Mouse (Mus musculus) mesoderm, embryonic 11.5 days (tissue): Measurements from ENCODE around the gene Dgkg.
A peak's percentile ranks its signal among the peaks of the same experiment; 100 is the strongest.

ENCODE experiments used
- DNase-seq: peaks from one replicate; pipeline ENCODE4 v3.0.0-alpha.2; 2012; ENCODE audit warnings: low read depth, low spot score

The Dgkg gene

GRCm38 (mm10) chr16:22656533-22657444, at the start of gene Dgkg:
Gene Dgkg (minus strand): TSS chr16:22657221.
- peak; percentile 34 for DNase-seq

- no peak for DNase-seq
Measured at GRCm38 (mm10) chr16:22704946-22705345, 47.9 kb upstream of the Dgkg start.

GRCm38 (mm10) chr16:22704136-22704535, 47.1 kb upstream of the Dgkg start:
- DNase-seq, result no peak

GRCm38 (mm10) chr16:22698846-22699760, 42.1 kb upstream of the Dgkg start:
- DNase-seq, result no peak

- no peak for DNase-seq
Measured at GRCm38 (mm10) chr16:22698101-22698500, 41.1 kb upstream of the Dgkg start.

- DNase-seq, result no peak
Measured at GRCm38 (mm10) chr16:22689622-22690021, 32.6 kb upstream of the Dgkg start.

- no peak for DNase-seq
Measured at GRCm38 (mm10) chr16:22687711-22688230, 30.8 kb upstream of the Dgkg start.

- no peak for DNase-seq
Measured at GRCm38 (mm10) chr16:22683605-22684004, 26.6 kb upstream of the Dgkg start.

GRCm38 (mm10) chr16:22682727-22683126, 25.7 kb upstream of the Dgkg start:
- DNase-seq, result no peak

GRCm38 (mm10) chr16:22679641-22680040, 22.6 kb upstream of the Dgkg start:
- DNase-seq, result no peak

- DNase-seq, result no peak
Measured at GRCm38 (mm10) chr16:22674636-22675035, 17.6 kb upstream of the Dgkg start.

GRCm38 (mm10) chr16:22674164-22674563, 17.1 kb upstream of the Dgkg start:
- no peak for DNase-seq

- no peak for DNase-seq
Measured at GRCm38 (mm10) chr16:22664033-22664432, 7.0 kb upstream of the Dgkg start.

GRCm38 (mm10) chr16:22663136-22663535, 6.1 kb upstream of the Dgkg start:
- DNase-seq, result no peak

GRCm38 (mm10) chr16:22661076-22661475, 4.1 kb upstream of the Dgkg start:
- DNase-seq, result no peak

GRCm38 (mm10) chr16:22657874-22658789, 1.1 kb upstream of the Dgkg start:
- DNase-seq, result no peak

- no peak for DNase-seq
Measured at GRCm38 (mm10) chr16:22655812-22656211, 1.2 kb downstream of the Dgkg start.

GRCm38 (mm10) chr16:22655223-22655622, 1.8 kb downstream of the Dgkg start:
- DNase-seq, result no peak

- DNase-seq, result no peak
Measured at GRCm38 (mm10) chr16:22654477-22654835, 2.6 kb downstream of the Dgkg start.

- no peak for DNase-seq
Measured at GRCm38 (mm10) chr16:22653817-22654476, 3.1 kb downstream of the Dgkg start.

GRCm38 (mm10) chr16:22651244-22651643, 5.8 kb downstream of the Dgkg start:
- no peak for DNase-seq
